Mouse (Mus musculus) urinary bladder, adult 2 months (tissue): ENCODE measurements around the gene 4930539E08Rik. TPM values are rescaled to one million over a fixed set of nuclear protein-coding genes. Genes with fewer than 3 reads are reported as not detected.

Experiments
- DNase-seq: peaks from one replicate; pipeline ENCODE4 v3.0.0; 2022; ENCODE audit warnings: low spot score
- polyA plus RNA-seq: library from polyadenylated mRNA; depleted of rRNA; stranded (reverse); fragments of >200 nt; gene quantifications from 2 replicates; pipeline ENCODE4 v1.2.3, GENCODE M21; 2012; rRNA removed

The 4930539E08Rik gene
- polyA plus RNA-seq, 1 experiment, result 0.14 TPM

- DNase-seq, result no peak
These were observed 59.1 kb downstream of the 4930539E08Rik start for GRCm38 (mm10) chr17:28856030-28856429.

- no peak for DNase-seq
These were observed 59.8 kb downstream of the 4930539E08Rik start for GRCm38 (mm10) chr17:28855166-28855885.

GRCm38 (mm10) chr17:28854377-28854776 is 60.7 kb downstream of the 4930539E08Rik start:
- DNase-seq, result no peak

GRCm38 (mm10) chr17:28850511-28850910 is 64.6 kb downstream of the 4930539E08Rik start:
- DNase-seq, result no peak

DNA sequence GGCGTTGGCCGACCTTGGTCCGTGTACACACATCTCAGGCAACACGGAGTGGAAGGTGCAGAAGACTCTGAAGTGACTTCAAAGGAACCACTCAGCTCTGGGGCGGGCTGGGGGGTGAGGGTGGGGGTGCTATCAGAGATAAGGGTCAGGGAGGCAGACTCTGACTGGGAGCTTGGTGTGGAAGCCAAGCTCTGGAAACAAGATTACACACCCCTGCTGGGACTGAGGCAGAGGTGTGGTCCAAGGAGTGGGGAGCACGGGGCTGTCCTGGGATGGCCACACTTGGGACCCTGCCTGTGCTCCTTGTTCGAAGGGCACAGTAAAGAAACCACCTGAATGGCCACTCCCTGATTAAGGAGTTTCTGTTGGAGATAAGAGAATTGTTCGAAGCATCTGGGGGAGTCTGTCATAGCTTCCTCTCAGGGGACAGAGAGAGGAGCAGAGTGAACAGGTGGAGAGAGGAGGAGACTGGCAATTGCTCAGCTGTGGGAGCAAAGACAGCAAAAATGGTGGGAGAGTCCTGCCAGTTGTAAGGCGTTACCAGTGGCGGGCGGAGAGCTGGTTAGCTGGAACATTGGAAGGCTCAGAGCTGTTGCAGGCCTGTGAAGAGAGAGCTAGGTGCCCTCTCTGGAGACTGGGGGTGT is 68.0 kb downstream of the 4930539E08Rik start:
- DNase-seq, result no peak

Other genes with a start within 250 kb of the 4930539E08Rik start
- gene Slc26a8, start 225.1 kb downstream of the 4930539E08Rik start, polyA plus RNA-seq, result 2.9 and 3.1 TPM in 2 replicates
- gene Mapk14, start 224.0 kb downstream of the 4930539E08Rik start, polyA plus RNA-seq, result 97.4 and 97.7 TPM in 2 replicates
- gene AC170998.1, start 189.2 kb downstream of the 4930539E08Rik start, polyA plus RNA-seq, result 0.34 and 1.1 TPM in 2 replicates
- gene Mapk13, start 146.0 kb downstream of the 4930539E08Rik start, polyA plus RNA-seq, result 32.7 and 42.8 TPM in 2 replicates
- 33.3 and 34.0 TPM in 2 replicates for gene Brpf3, start 114.2 kb downstream of the 4930539E08Rik start, polyA plus RNA-seq
- gene Pnpla1, start 56.9 kb downstream of the 4930539E08Rik start, polyA plus RNA-seq, result 0.01 TPM in 1 of 2 replicates, not detected in the other
- gene Pxt1, start 28.5 kb upstream of the 4930539E08Rik start, polyA plus RNA-seq, result not detected in 2 replicates
- gene Kctd20, start 36.6 kb upstream of the 4930539E08Rik start, polyA plus RNA-seq, result 37.8 and 41.6 TPM in 2 replicates
- 81.3 and 97.5 TPM in 2 replicates for gene Stk38, start 92.7 kb upstream of the 4930539E08Rik start, polyA plus RNA-seq
- gene Srsf3, start 117.3 kb upstream of the 4930539E08Rik start, polyA plus RNA-seq, result 139 and 169 TPM in 2 replicates
- 39.8 and 42.3 TPM in 2 replicates for gene Cdkn1a, start 175.7 kb upstream of the 4930539E08Rik start, polyA plus RNA-seq
- 1.5 and 1.9 TPM in 2 replicates for gene Rab44, start 198.8 kb upstream of the 4930539E08Rik start, polyA plus RNA-seq